In genomic region chr6:142741763-142742162, GRCm38 (mm10) we compare ENCODE assay signal across 25 mouse cellular contexts. TPM values are rescaled to one million over a fixed set of nuclear protein-coding genes. Genes with fewer than 3 reads are reported as not detected.
A peak's percentile ranks its signal among the peaks of the same experiment; 100 is the strongest.
DNase-seq lines count a peak whose midpoint lies in the region; ATAC-seq and TF ChIP-seq lines count a peak whose summit lies in the region.
"Had no signal": no experiment of that assay in that cellular context is flagged by ENCODE, and none has a peak within 500 bp of the region (broad histone marks: within the 10 kb centered on the region; RNA-seq: fewer than 3 reads in every experiment).

No protein-coding gene starts in this region.

- ATAC-seq in kidney, embryonic 14.5 days (ENCODE audit: low FRiP score, low TSS enrichment), result no peak
- ATAC-seq: activated CD4-positive, CD25-positive, alpha-beta regulatory T cell, adult 4 months; CD4-positive, CD25-positive, alpha-beta regulatory T cell, adult 4 months; Patski had no signal

- no peak overlapping the region for H3K27ac ChIP-seq in kidney, embryonic 14.5 days (ENCODE audit: low read depth, low read length)

- H3K9ac ChIP-seq in kidney, embryonic 14.5 days (ENCODE audit: low read depth, low read length), result no peak overlapping the region

- TF ChIP-seq CTCF in E14TG2a.4 (conservative IDR thresholded peaks at IDR 0.05; ENCODE audit: low read length), result no peak

- DNase-seq in ES-CJ7 (ENCODE audit: low read depth, low spot score) (peak; percentile 56), R1 (ENCODE audit: low read depth, low spot score) (peak; percentile 34)
- DNase-seq in gastrocnemius, postnatal 36 days, result no peak
- no peak for DNase-seq in left cerebral cortex, adult 11 months (ENCODE audit: low spot score)
- DNase-seq: adrenal gland, adult 2 months; adrenal gland, adult 8-10 months; adrenal gland, postnatal 10 days; adrenal gland, postnatal 14 days; adrenal gland, postnatal 25 days; adrenal gland, postnatal 36 days; B cell, adult 2 months; cerebellum, adult 11 months; cerebellum, adult 11-12 months; cerebellum, adult 18-20 months; cerebellum, adult 2 months; cerebellum, adult 8-10 months; cerebellum, adult 9-10 months had no signal

- peaks cover 40% of the 10 kb centered on the region for H3K4me1 ChIP-seq in E14TG2a.4 (replicated peaks; ENCODE audit: low read depth, low read length)
- H3K4me1 ChIP-seq in kidney, embryonic 14.5 days (ENCODE audit: control insufficient read depth, insufficient read depth, low read length), result no peaks in the 10 kb centered on the region

- 0 out of 2 replicates have a peak overlapping the region, but pooled peaks have one; percentile 8 for H3K4me3 ChIP-seq in E14TG2a.4 (replicated peaks; ENCODE audit: low read length)
- H3K4me3 ChIP-seq in kidney, embryonic 14.5 days (ENCODE audit: low read length), result no peak overlapping the region

- WGBS in kidney, embryonic 14.5 days, result 82% methylated on average over 6 of the region's 6 CpGs

- no peak overlapping the region for H3K4me2 ChIP-seq in kidney, embryonic 14.5 days (replicated peaks; ENCODE audit: low read depth, low read length)

- no peaks in the 10 kb centered on the region for H3K27me3 ChIP-seq in E14TG2a.4 (ENCODE audit: insufficient read depth, low read length)
- H3K27me3 ChIP-seq in kidney, embryonic 14.5 days (ENCODE audit: control insufficient read depth, insufficient read depth, low read length), result no peaks in the 10 kb centered on the region
- H3K27me3 ChIP-seq: CH12.LX had no signal

- no peaks in the 10 kb centered on the region for H3K36me3 ChIP-seq in E14TG2a.4 (ENCODE audit: insufficient read depth, low read length)
- H3K36me3 ChIP-seq in kidney, embryonic 14.5 days (ENCODE audit: control insufficient read depth, insufficient read depth, low read length), result no peaks in the 10 kb centered on the region
- H3K36me3 ChIP-seq: G1E had no signal

- intact Hi-C loops in gastrocnemius, postnatal 36 days (cut with DNase I), result no loop called here

- peaks cover 5% of the 10 kb centered on the region; the same call in 1 of the 2 replicates for H3K9me3 ChIP-seq in E14TG2a.4 (ENCODE audit: low read length)
- H3K9me3 ChIP-seq in kidney, embryonic 14.5 days (ENCODE audit: control insufficient read depth, low read length), result no peaks in the 10 kb centered on the region

RNA-seq across cellular contexts. Expression of gene Cmas, which starts 14.7 kb away (rescaled TPM):
- 10 to 100 TPM; 26.9 to 27.2 TPM for total RNA-seq in gastrocnemius, postnatal 36 days (2021)
- polyA plus RNA-seq in kidney, embryonic 14.5 days (2014; fragmentation: Nextera tagmentation; extraction: Ambion mirVana), result 81.1 and 85.6 TPM in 2 replicates

RNA-seq across cellular contexts. Expression of gene Abcc9, which starts 39.6 kb away (rescaled TPM):
- total RNA-seq in gastrocnemius, postnatal 36 days (2021), result 100 to 1,000 TPM; 124 to 126 TPM
- polyA plus RNA-seq in kidney, embryonic 14.5 days (2014; fragmentation: Nextera tagmentation; extraction: Ambion mirVana), result 6.4 and 7.3 TPM in 2 replicates
- total RNA-seq: CH12.LX, MEL had no signal
- polyA plus RNA-seq: activated CD4-positive, CD25-positive, alpha-beta regulatory T cell, adult 4 months; CD4-positive, CD25-positive, alpha-beta regulatory T cell, adult 4 months; G1E; Patski had no signal

Comparison
In these comparisons a context has a peak if more than half of its experiments do, and no peak if none do; other contexts are left out.
1. DNase-seq: peak in ES-CJ7 (single experiment) and R1 (single experiment); none in gastrocnemius, postnatal 36 days (0 of 2) and left cerebral cortex, adult 11 months (single experiment).